Mouse (Mus musculus) erythroblast, embryonic 14.5 days (primary cell): ENCODE measurements around the gene Sv2b.

Experiments
- GATA1 ChIP-seq: IDR thresholded peaks from 2 replicates; pipeline ENCODE4 v1.6.1; 2012; ENCODE audit warnings: low read length, inconsistent platforms, mixed read lengths
- TAL1 ChIP-seq: IDR thresholded peaks from 3 replicates; pipeline ENCODE4 v1.6.1; 2012; ENCODE audit warnings: low read length, inconsistent platforms, mixed read lengths

- TF ChIP-seq GATA1 (no peak), TAL1 (no peak)
These were observed 37.8 kb downstream of the Sv2b start for GRCm38 (mm10) chr7:75271306-75271705.
